Mouse (Mus musculus) right cerebral cortex, adult 18-20 months (tissue): Measurements from ENCODE around the gene Tmem121.

Source experiments
- DNase-seq: peaks from one replicate; pipeline ENCODE4 v3.0.0; 2022; ENCODE audit warnings: mixed read lengths

The Tmem121 gene

DNA sequence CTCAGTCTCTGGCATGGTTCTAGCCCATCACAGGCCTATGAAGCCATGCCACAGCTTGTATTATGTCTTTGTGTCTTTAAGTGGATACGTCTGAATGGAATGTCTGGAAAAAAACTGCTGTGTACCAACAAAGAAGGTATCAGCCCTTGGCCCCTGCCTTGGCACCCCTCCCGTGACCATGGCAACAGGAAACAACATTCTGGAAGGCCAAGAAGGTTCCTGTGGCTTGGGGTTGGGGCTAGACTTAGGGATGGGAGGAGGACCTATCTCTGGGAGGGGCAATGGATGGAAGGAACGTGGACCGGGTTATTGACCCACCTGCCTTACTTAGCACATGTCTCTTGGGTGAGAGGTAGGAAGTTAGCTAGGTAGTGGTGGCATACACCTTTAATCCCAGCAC, 36.4 kb upstream of the Tmem121 start:
- DNase-seq, result no peak

DNA sequence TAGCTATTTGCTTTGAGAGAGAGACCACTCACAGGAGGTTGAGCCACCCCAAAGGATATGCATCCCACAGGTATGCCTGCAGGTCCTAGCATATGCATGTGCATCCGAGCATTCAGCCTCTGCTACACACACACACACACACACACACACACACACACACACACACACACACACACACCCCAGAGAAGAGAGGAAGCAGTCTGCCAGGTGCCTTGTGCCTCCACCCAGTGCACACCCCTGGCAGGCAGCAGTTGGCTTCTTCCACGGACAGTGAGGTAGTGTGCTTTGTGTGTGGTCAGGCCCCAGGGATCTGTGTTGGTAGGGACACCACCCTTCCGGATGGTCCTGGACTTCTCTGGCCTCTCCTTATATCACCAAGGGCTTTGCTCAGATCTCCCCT, 35.8 kb upstream of the Tmem121 start:
- DNase-seq, result no peak

DNA sequence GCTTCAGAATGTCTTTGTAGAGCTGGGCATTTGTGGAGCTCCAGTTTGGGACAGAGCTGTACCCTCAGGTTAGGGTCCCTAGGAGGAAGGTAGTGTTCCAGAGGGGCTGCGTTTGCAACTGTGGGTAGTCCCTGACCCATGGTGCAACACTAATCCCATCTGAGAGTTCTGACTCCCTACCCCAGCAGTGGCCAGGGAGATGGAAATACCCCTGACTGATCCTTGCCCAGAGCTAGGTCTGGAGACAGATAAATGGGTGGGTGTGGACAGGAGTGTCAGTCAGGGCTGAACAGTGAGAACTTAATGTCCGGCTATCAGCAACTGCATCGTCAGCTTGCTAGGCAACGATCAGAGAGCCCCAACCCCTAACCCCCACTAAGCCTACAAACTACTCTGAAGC, 35.1 kb upstream of the Tmem121 start:
- no peak for DNase-seq

DNA sequence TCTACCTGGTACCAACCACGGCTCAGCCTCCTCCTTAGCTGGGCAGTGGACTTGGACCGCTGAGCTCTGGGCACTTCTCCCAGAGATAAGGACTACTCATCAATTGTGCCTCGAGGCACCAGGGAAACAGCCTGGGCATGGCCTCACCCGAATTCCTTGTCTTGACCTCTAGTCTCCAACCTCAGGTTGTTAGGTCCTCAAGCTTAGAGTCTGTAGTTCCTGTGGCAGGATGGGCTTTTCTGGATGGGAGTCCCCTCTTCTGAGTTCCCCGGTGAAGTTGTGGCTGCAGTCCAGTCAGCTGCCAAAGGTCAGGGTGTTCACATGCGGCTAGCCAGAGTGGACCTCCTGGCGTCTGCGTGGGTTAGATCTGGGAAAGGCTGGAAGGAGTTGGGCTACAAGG, 34.7 kb upstream of the Tmem121 start:
- DNase-seq, result no peak

DNA sequence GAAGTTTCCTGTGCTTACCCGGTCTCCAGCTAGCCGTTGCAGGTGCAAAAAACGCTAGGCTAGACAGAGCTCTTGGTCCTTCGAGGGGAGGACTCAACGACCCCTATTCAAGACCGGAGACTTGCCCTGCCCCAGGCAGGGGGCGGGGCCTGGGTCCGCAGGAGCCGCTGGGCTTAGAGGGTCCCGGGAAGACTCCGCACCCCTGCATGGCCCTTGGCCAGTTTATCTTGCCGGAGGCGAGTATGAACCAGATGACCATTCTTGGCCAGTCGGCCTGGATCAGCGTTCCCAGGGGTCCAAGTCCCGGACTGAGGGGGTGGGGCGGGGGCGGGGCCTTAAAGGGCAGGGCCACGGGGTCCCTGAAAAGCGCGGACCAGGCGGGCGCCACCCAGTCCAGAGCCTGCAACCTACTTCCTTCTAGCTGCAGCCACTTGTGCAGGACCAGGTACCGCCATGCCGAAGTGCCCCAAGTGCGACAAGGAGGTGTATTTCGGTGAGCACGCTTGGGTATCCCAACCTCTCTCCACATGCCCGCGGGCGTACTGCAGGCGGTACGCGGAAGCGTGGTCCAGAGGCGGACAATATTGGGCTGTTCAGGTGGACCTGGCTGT, 34.0 kb upstream of the Tmem121 start:
- no peak for DNase-seq

DNA sequence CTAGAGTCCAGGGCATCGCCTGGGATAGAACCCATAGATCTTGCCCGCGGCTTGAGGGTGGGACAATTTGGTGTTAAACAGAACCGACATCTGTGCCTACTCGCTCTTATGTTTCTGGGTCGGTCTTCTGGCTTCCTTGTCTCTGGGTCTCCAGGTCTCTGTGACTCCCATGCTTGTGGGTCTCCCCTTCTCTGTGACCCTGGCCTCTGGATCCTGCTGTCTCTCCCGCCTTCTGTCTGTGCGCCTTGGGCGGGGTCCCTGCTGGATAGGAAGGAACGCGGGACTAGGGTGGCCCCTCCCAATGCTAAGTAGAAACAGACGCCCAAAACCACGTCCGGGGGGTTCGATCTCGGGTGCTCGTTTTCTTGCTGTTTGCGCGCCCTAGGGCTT, 33.5 kb upstream of the Tmem121 start:
- DNase-seq, result no peak

DNA sequence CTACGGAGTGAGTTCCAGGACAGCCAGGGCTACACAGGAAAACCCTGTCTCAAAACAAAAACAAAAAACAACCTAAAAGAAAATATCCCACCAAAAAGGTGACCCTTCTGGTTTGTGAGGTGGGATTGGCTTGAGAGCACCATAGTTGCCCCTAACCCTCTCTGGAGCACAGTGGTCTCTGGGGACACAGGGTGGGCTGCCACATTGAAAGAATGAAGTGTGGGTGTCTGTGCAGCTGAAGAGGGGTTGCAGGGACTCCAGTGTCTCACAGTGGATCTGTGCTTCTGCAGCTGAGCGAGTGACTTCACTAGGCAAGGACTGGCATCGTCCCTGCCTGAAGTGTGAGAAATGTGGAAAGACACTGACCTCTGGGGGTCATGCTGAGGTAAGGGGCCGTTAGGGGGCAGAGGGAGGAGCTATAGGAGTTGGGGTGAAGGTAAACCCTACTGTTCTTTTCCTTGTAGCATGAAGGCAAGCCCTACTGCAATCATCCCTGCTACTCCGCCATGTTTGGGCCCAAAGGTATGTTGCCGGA, 32.7 kb upstream of the Tmem121 start:
- no peak for DNase-seq

DNA sequence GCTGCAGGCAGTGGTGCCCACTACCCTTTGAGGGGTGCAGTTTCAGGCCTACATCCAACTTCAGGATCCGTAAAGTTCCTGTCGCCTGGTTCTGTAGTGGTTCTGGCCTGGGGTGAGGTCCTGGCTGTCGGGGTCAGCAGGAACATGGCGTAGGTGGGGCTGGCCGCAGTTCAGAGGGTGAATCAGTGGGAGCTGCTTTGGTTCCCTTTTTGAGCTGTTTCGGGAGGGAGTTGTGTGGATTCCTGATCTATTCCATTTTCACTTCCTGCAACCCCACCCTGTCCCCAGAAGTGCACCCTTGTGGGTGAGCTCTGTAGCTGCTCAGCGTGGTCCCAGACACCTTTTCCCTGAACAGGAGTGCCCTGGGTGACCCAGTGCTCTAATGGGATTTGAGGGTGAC, 31.8 kb upstream of the Tmem121 start:
- DNase-seq, result no peak

DNA sequence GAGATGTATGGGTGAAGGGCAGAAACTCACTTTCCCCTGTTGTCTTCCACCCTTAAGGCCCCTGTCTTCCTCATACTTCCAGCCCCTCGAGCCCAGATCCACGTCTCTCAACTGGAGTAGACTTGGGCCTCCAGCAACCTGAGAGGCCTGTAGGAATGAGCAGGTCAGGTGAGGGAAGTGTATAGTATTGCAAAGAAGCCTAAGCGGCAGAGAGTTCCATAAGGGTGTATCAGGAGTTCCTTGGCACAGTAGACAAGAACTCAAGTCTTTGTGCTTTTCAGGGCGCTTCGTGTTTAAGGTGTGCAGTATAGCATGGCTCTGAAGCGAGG, 31.0 kb upstream of the Tmem121 start:
- no peak for DNase-seq

DNA sequence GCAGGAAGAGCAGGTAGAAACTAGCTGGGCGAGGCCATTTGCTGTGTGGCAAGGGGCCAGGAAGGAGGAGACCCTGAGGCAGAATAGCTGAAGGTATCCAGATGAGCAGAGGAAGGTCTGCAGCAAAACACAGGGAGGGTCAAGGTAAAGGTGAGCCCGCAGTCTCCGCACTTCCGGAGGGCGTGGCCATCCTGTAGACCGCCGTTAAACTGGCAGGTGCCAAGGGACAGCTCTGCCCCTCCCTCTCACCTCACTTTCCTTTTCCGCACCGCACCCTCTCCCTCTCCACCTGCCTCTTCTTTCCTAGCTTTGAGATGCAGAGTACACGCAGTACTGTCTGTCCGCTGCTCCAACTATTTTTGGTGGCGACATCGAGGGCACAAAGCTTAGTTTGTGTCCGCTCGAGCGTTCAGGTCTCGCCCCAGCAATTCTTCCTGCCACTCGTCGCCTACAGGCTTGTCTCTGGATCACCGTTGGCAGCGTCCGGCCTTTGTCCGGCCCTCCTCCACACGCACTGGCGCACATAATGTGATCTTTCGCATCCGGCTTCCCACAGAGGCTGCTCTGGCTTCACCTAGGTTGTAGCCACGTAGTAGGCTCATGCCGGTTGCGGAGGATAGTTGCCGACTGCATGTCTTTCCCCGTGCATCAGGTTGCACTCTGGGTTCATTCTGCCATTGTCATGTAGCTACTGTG, 30.5 kb upstream of the Tmem121 start:
- peak; percentile 18 for DNase-seq

DNA sequence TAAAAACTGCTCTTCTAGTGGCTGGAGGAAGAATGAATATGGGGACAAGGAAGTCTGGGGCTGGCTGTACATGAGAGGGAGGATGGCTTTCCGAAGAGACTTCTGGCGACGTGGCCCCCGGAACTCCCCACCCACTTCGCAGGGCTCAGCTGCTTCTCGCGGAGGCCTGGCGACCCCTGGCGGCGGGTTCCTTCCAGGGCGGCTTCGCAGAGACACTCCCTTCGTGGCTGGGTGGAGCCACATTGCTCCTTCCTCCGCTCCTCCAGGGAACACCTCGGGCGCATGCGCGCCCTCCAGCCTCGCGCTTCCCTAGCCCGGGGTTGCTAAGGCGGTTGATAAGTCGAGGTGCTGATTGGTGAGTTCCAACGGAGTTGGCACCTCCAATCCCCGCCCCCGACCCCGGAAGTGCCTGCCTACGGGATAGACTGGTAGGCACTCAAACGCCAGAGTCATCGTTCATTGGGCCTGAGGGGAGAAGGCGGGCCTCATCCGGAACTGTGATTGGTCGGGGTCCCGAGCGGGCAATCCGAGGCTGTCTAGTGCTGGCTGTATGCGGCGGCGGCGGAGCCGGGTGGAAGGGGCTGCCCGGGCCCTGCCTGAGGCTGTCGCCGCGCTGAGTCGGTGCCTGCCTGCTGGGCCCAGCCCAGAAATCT, 29.7 kb upstream of the Tmem121 start, which contains the start of gene Tedc1:
TSS of gene Tedc1 (plus strand) at position 535 of the 653 bp plus-strand sequence.
- DNase-seq, result peak; percentile 99

DNA sequence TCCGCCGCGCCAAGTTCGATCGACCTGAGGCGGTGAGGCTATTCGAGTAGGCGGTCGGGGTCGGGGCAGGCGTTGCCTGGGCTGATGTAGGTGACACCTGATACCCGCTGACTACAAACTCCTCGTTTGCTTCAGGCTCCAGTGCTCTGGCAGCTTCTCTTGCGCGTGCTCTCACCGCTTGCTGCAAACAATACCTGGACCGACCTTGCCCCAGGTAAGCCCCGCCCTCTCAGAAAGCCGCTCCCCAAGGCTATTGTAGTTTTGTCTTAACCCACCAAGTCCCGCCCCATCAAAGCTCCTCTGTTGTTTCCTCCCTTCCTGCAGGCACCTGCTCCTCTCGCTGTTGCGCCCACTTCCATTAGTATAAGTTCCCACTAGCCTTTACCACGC, 29.2 kb upstream of the Tmem121 start:
- no peak for DNase-seq

DNA sequence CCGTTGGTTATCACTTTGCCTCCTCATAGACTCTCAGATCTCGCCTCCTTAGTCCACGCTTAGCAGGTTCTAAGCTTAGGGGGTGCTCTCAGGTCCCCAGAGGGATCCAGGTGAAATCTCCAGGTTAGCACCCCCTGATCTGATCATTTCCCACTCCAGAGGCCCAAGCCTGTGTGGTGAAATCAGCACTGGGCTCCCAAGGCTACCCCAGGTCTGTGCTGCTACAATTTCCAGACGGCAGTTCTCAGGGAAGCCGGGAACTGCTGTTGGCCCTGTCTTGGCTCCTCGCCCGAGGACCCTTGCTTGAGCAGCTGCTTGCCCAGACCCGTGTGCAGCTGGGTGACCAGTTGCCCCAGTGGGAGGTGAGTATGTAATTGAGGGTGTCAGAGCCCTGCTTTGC, 28.7 kb upstream of the Tmem121 start:
- DNase-seq, result no peak

DNA sequence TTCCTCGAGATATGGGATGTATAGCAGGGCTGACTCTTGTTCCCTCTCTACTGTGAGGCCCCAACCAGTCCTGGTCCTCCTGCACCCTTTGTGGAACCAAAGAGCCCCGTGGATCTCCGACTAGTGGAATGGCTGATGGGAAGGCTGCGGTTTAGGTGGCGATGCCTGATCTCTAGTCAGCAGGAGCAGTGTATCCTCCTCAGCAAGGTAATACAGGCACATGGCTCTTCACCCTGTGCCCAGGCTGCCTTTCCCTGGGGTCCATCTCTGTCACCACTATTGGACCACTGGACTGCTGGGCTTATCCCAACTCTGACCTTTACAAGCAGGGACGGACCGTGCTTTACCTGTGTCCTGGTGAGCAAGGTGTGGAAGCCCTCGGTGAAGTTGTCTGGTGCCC, 28.2 kb upstream of the Tmem121 start:
- no peak for DNase-seq

DNA sequence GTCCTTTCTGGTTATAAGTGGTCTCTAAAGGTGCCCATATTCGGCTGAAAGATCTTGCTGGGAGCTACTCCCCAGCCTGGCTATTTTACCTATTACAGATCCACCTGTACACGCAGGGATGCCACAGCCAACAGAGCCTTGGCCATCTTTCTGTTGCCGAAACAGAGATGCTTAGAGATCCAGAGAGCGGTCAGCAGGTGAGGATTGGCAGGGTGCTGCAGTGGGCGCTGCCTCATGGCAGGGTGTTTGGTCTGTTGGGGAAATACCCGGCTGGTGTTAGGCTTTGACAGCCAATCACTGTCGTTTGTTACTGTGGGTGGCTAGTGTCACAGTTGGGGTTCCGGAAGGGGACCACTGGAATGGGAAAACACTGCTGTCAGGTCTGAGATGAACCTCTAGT, 27.8 kb upstream of the Tmem121 start:
- DNase-seq, result no peak

DNA sequence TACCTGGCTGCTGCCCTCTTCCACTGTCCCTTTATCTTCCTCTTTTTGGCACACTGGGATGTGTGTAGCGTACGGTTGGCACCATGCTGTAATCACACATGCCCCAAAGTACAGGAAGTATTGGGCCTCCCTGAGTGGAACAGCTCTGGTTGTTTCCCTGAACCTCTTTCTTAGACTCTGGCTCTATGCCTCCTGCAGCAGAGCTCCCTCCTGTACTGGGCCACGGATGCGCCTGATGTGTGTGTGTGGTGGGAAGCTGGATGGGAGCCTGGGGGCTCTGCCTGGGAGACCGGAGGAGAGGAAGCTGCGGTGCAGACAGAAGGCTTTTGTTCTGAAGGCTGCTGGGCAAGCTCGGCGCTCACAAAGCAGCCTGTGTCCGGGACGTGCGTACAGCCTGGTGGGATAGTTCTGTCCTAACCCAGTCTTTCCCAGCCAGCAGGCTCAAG, 22.1 kb upstream of the Tmem121 start:
- DNase-seq, result no peak

DNA sequence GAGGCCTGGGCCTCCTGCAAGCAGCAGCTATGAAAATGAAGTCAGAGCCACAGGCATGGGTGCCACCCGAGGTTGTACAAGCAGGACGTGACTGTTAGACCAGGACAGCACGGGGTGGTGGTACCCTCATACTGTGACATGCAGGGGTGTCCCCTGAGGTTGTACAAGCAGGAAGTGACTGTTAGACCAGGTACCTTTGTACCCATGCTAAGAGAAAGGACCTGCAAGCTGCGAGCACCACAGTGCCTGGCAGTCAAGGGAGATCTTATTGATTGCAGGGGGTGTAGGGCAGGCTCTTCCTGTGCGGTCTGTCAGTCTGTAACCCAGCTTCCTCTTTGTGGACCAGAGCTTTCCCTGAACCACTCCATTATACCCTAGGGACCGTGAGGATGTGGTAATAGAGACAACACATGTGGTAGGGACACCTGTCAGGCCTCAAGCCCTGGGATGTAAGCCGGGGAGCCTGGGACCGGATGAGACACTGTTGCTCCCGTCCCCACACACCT, 17.6 kb upstream of the Tmem121 start:
- no peak for DNase-seq

DNA sequence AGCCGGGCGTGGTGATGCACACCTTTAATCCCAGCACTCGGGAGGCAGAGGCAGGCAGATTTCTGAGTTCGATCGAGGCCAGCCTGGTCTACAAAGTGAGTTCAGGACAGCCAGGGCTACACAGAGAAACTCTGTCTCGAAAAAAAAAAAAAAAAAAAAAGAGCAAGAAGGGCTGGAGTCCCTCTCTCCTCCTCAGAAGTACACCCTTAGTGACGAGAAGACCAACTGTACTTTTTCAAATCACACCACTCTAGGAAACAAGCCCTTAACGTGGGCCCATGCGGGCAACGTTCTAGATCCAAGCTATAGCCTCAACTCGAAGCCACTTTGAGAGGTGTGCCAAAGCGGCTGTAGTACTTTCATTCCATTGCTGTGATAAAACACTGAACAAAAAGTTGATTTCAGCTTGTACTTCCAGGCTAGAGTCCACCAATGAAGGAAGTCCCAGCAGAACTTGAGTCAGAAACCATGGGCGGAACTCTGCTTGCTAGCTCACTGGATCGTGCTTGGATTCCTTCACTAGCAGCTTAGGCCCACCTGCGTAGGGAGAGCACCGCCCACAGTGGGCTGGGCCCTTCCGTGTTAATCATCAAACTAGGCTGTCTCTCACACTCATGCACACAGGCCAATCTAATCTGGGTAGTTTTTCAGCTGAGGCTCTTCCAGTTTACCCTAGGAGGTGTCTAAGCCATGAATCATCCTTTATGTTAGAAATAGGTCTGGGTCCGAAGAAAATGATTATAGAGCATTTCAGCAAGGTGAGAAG, 8.6 kb upstream of the Tmem121 start:
- DNase-seq, result no peak

DNA sequence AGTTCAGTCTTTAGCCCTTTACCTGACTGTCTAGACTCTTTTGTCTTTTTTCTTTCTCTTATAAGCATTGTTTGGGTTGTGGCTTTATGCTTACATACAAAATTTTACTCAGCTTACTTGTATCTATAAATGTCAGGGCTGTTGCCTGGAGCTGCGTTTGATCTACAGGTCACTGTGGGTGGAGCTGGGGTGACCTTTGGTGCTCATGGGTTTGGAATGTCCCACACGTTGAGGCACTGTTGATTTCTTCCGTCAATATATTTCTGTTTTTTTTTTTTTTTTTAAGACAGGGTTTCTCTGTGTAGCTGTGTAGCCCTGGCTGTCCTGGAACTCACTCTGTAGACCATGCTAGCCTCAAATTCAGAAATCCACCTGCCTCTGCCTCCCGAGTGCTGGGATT, 4.7 kb upstream of the Tmem121 start:
- DNase-seq, result no peak

DNA sequence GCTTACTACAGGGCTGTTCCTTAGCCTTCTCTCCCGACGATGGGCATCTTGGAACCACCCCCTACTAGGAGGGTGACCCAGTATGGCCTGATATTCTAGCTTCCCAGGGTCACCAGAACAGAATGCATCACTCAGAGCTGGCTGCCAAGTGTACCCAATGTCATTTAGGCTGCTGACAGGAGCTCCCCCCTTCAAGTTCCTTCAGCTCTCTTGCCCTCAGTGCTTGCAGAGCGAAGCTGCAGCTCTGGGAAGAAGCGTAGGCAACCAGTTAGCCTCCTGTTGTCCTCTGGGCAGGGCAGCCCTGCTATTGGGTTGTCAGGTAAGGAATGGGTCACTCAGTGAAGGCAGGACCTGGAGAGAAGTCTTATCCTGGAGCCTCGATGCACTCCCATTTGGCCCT, 785 bp upstream of the Tmem121 start:
- DNase-seq, result no peak

DNA sequence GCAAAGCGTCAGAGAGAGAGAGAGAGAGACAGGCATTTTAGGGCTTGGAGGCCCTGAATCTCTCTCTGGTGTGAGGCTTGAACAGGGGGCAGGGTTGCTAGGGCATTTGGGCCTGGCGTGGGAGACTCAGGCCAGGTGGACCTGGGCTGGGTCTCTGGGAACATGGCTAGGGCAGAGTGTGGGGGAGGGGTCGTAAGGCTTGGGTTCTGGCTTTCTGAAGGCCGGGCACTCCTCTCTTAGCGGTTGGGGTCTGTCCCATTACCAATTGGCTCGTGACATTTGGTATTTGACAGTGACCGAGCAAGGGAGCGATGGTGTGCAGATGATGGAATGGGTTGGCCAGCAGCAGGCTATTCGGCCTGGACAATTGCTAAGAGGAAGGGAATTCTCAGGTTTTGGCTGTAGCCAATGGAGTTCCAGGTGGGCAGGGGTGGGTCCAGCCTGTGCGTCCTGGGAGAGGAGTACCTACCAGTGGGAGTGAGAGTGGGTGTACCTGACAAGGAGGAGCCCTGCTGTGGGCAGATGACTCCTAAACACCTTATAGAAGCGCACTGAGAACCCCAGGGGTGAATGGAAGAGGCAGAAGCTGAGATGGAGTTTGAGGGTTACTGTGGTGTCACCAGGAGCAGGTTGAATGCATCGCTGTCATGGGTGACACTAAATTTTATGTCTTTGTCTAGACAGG, 738 bp downstream of the Tmem121 start:
- DNase-seq, result no peak

DNA sequence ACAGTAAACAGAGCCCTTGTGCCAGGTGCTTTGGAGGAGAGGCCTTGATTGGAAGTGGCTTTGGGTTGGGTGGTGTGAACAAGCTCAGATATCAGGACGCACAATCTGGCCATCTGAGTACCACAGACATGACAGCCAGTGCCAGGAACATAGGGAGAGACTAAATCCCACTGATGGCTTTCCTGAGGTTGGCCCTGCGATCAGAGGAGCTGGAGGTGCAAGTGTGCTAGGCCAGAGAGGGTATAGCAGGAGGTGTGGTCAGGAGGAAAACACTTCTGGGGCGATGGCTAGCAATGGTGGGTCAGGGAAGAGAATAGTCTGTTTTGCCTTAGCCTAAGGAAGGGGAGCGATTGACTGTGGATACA, 1.3 kb downstream of the Tmem121 start:
- no peak for DNase-seq
